Mouse (Mus musculus): ENCODE results near the gene Wdsub1.

GRCm38 (mm10) chr2:59843848-59844247 lies 38.5 kb downstream of the Wdsub1 start:
- TF ChIP-seq CTCF (IDR thresholded peaks at IDR 0.05; ENCODE audit: insufficient read depth, low read length) (no peak), POLR2A (IDR thresholded peaks at IDR 0.05; ENCODE audit: borderline replicate concordance, extremely low read depth, low read depth, low read length) (no peak)
